Mouse (Mus musculus) cerebellum, adult 9-11 months (tissue): ENCODE data around the gene Rbms3.

Source experiments
- DNase-seq: peaks from one replicate; pipeline ENCODE4 v3.0.0; 2022

The Rbms3 gene

GRCm38 (mm10) chr9:116873976-116874320 lies 755.8 kb downstream of the Rbms3 start:
- no peak for DNase-seq

- DNase-seq, result no peak
These were observed 756.4 kb downstream of the Rbms3 start for GRCm38 (mm10) chr9:116873033-116873975.

DNA sequence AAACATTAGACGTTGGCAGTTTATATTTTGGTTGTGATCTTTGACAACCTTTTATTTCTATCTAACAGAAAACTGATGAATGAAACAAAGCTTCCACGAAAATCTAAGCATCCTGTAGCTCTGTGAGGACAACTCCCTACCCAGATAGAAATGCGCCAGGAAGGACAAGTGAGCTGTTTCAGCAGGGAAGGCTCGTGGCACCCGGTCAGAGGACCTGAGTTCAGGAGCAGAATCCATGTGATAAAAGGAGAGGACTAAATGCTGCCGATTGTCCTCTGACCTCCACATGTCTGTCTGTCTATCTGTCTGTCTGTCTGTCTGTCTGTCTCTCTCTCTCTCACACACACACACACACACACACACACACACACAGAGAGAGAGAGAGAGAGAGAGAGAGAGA lies 757.4 kb downstream of the Rbms3 start:
- DNase-seq, result no peak

GRCm38 (mm10) chr9:116871576-116871975 lies 758.1 kb downstream of the Rbms3 start:
- no peak for DNase-seq

- DNase-seq, result no peak
These were observed 763.7 kb downstream of the Rbms3 start for GRCm38 (mm10) chr9:116866060-116866459.

- DNase-seq, result no peak
These were observed 766.1 kb downstream of the Rbms3 start for GRCm38 (mm10) chr9:116863626-116864025.

DNA sequence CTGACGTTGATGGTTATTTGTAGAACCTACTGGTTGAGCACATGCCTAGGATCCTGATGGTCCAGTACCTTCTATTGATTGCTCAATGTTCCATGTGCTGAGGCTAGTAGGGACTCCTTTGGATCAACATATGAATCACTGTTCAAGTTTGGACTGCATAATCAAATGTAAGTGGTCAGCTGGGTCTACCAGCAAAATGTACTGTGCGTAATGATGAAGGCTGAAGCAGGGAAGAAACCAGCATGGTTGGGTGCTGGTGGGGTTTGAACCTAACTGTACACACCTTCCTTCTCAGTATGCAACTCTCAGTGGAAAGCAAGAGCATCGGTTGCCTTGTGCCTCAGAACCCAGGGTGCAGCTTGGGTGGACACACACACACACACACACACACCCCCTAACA lies 767.4 kb downstream of the Rbms3 start:
- no peak for DNase-seq

DNA sequence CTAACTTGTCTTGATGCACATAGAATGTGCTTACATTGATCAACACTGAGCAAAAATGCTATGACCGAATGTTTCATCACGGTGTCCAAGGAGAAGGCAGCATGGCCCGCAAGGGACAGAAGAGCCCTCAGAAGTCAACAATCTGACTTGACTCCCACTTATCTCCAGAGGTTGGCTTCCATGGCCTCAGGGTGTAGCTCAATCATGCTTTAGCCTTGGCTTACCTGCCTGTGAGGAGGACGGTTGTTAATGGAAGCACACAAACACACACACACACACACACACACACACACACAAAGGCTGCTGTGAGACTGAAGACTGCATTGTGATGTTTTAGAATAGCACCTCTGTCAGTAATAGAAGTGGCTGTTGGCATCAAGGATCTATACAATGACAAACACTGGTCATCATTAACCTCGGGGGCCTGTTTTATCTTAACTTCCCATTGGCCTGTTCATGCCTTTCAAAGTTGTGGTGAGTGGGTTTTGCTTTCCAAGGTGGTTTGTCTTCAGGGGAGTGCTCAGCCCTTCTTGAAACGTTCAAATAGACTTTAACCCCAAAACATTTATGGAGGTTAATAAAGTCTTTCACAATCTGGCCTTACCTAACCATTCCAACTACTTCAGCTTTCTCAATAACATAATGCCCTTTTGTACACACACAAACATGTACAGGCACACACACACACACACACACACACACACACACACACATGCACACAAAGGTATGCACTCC lies 771.7 kb downstream of the Rbms3 start:
- no peak for DNase-seq

GRCm38 (mm10) chr9:116857151-116857550 lies 772.6 kb downstream of the Rbms3 start:
- DNase-seq, result no peak

DNA sequence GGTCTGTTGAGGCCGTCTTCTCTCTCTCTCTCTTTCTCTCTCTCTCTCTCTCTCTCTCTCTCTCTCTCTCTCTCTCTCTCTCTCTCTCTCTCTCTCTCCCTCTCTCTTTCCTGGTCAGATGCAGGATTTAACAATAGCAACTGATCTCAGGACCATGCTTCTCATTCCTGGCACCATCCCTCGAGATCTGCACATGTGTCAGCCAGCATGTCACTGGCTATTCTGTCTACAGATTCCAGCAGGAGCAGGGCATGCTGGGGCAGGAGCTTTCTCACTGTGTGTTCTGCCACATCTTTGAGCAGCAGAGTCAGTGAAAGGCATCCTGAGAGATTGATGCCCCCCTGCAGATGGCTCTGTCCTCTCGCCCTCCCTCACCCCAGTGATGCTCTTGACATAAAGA lies 774.0 kb downstream of the Rbms3 start:
- no peak for DNase-seq

DNA sequence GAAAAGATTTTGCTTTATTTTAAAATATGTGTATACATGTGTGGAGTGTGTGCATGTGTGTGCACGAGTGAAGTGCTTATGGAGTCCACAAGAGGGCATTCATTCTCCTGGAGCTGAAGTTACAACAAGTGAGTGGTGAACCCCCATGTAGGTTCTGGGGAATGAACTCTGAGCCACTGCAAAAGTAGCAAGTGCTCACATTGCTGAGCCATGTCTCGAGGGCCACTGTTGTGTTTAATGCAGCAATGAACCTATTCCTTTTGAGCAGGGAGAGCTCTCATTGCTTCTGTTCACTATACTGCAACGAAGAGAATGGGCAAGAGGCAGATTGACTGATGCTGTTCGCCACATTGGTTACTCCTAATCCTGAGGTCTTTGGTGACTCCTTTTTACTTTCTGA lies 780.8 kb downstream of the Rbms3 start:
- no peak for DNase-seq

GRCm38 (mm10) chr9:116848166-116848565 lies 781.5 kb downstream of the Rbms3 start:
- no peak for DNase-seq

- DNase-seq, result no peak
These were observed 782.2 kb downstream of the Rbms3 start for GRCm38 (mm10) chr9:116847241-116848135.

DNA sequence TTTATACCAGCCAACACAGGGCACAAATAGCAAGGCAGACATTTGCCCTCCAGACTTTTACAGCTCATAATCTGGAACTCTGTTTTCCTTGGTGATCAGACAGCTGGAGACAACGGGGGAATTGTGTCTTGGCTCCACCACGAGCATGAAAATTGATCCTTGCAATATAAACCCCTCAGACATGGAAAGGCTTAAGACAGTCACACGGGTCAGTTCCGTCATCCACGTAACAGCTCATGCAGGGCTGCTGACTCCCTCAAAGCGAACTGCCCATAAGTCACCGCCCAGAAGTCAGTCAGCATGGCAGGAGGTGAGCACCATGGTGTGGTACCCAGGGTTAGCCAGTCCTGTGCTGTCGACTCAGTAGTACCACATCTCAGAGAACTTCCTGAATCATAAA lies 794.8 kb downstream of the Rbms3 start:
- no peak for DNase-seq

GRCm38 (mm10) chr9:116833677-116834076 lies 796.0 kb downstream of the Rbms3 start:
- no peak for DNase-seq

DNA sequence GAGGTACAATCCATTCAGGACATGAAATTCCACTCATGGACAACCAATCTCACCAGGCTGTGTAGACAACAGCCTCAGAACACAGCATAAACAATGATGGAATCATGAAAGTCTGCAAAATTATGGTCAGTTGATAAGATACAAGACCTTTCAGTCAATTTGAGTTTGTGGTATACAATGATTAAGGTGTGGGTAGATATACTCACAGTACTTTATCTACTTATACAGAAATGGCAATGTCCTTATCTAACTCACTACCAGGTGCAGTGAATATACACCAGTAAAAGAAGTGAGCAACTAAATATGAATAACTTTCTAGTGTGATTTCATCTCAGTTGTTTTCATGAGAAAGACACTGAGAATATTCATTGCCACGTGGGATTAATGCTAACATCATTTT lies 796.9 kb downstream of the Rbms3 start:
- DNase-seq, result no peak

DNA sequence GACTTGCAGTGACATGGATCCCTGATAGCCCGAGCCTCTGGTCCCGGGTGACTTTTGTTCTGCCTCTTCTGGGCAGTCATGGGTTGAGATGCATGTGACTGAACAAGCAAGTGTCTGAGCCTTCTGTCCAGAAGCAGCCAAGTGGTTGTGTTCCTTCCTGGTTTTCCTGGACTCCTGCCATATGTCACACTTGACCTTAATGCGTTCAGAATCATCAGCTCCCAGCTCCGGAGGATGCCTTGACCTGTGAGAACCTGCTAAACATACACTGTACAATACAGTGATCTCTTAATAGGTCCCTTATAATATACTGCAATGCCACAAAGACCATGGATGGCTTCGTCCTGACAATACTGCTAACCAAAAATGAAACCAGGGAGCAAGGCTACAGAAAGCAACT lies 798.3 kb downstream of the Rbms3 start:
- DNase-seq, result no peak

GRCm38 (mm10) chr9:116829929-116830328 lies 799.8 kb downstream of the Rbms3 start:
- no peak for DNase-seq

DNA sequence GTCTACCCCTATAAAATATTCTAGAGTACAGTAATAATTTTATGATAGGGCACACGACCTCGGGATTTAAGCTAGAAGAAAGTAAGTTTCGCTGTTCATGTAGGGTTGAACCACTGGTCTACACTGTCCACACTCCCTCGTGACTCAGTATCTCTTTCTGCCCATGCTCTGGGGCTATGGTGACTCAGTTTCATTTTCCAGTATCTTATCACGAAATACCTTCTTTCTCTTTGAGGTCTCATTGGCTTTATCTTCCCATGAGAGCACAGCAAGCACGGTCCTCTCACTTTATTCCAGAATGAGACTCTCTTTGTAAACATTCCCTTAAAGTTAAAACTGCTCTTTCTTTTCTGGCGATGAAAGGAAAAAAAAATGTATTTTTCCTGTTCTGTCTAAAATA lies 808.1 kb downstream of the Rbms3 start:
- DNase-seq, result no peak

DNA sequence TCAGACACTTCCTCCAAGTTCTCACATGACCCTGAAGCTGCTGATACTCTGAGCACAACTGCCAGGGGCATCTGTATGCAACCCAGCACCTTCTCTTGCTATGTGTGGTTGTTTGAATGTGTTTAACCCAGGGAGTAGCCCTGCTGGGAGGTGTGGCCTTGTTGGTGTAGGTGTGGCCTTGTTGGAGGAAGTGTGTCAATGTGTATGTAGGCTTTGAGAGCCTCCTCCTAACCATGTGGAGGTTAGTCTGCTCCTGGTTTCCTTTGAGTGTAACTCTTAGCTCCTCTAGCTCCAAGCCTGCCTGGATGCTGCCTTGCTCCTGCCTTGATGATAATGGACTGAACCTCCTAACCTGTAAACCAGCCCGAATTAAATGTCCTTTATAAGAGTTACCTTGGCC lies 812.5 kb downstream of the Rbms3 start:
- no peak for DNase-seq

DNA sequence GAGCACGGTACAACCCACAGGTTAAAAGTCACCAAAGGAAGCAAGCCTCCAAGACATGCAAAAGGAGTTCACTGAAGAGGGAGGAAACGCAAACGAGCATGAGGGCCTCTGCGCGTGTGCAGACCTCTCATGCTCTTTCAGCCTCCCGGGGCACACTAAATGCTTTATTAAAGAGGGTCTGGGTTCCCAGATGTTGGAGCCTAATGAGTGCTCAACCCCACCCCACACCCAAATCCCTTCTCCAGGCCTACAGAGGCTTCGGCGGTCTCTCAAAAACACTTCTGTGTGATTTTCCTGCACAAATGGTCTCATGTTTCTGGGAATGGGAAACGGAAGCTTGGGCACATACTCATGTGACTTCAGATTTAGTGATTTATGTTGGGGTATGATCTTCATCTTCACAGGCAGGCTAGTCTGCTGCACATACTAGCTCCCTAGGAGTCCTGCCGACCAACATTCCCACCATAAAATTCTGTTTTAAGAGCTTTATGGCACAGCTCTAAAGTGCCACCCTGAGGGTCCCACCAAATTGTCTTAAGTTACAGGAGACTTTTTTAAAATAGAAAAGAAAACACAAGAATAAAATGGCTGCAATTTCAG lies 815.1 kb downstream of the Rbms3 start:
- no peak for DNase-seq

DNA sequence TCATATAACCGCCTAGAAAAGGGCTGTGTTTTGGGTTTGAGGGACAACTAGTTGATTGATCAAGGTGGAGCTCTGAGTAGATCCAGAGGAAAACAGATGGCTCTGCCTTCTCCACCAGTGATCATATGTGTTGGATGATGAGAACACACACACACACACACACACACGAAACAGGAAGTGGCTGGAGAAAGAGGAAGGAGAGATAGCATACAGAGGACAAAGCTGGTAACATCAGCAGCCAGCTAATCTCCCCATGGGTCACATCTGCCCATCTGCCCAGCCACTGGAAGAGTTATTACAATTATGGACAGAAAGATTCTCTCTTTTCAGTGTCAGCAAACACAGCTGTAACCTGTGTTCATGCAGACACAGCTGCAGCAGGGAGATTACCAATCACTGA lies 816.3 kb downstream of the Rbms3 start:
- no peak for DNase-seq

GRCm38 (mm10) chr9:116809260-116809659 lies 820.5 kb downstream of the Rbms3 start:
- DNase-seq, result no peak
